Mouse (Mus musculus): ENCODE measurements around the gene Napa. TPM values are rescaled to one million over a fixed set of nuclear protein-coding genes. Genes with fewer than 3 reads are reported as not detected.

The Napa gene
- polyA plus RNA-seq (2015; fragmentation: Nextera tagmentation; extraction: Ambion mirVana), result 112 and 151 TPM in 2 replicates

GRCm38 (mm10) chr7:16098021-16099017 lies at the start of gene Napa:
TSS of gene Napa (plus strand) at chr7:16098458.

GRCm38 (mm10) chr7:16061219-16062098 lies 36.8 kb upstream of the Napa start, which contains the start of gene Zfp541:
TSS of gene Zfp541 (plus strand) at chr7:16061814.

GRCm38 (mm10) chr7:16119569-16120261 lies 21.5 kb downstream of the Napa start, which contains the start of gene Kptn:
TSS of gene Kptn (plus strand) at chr7:16119895.

GRCm38 (mm10) chr7:16129421-16129845 lies 31.2 kb downstream of the Napa start, which contains the start of gene Slc8a2:
TSS of gene Slc8a2 (plus strand) at chr7:16129826.

Other genes starting within 250 kb of the Napa start
- not detected in 2 replicates for gene Crx, start 218.5 kb upstream of the Napa start, polyA plus RNA-seq (2015; fragmentation: Nextera tagmentation; extraction: Ambion mirVana)
- 1.7 and 1.9 TPM in 2 replicates for gene Crxos, start 215.8 kb upstream of the Napa start, polyA plus RNA-seq (2015; fragmentation: Nextera tagmentation; extraction: Ambion mirVana)
- 528 and 758 TPM in 2 replicates for gene Selenow, start 176.1 kb upstream of the Napa start, polyA plus RNA-seq (2015; fragmentation: Nextera tagmentation; extraction: Ambion mirVana)
- gene Nop53, start 152.4 kb upstream of the Napa start, polyA plus RNA-seq (2015; fragmentation: Nextera tagmentation; extraction: Ambion mirVana), result 130 and 169 TPM in 2 replicates
- gene Ehd2, start 130.9 kb upstream of the Napa start, polyA plus RNA-seq (2015; fragmentation: Nextera tagmentation; extraction: Ambion mirVana), result 30.7 and 33.1 TPM in 2 replicates
- 5.0 and 5.6 TPM in 2 replicates for gene Bicra, start 50.5 kb upstream of the Napa start, polyA plus RNA-seq (2015; fragmentation: Nextera tagmentation; extraction: Ambion mirVana)
- gene Zfp541, start 36.6 kb upstream of the Napa start, polyA plus RNA-seq (2015; fragmentation: Nextera tagmentation; extraction: Ambion mirVana), result 0.04 TPM in 1 of 2 replicates, not detected in the other
- 20.5 and 26.0 TPM in 2 replicates for gene Kptn, start 21.4 kb downstream of the Napa start, polyA plus RNA-seq (2015; fragmentation: Nextera tagmentation; extraction: Ambion mirVana)
- 0.04 and 0.19 TPM in 2 replicates for gene Slc8a2, start 31.4 kb downstream of the Napa start, polyA plus RNA-seq (2015; fragmentation: Nextera tagmentation; extraction: Ambion mirVana)
- gene Meis3, start 76.6 kb downstream of the Napa start, polyA plus RNA-seq (2015; fragmentation: Nextera tagmentation; extraction: Ambion mirVana), result 25.0 and 35.2 TPM in 2 replicates
- gene Dhx34, start 123.6 kb downstream of the Napa start, polyA plus RNA-seq (2015; fragmentation: Nextera tagmentation; extraction: Ambion mirVana), result 7.8 and 8.3 TPM in 2 replicates
- 0.29 and 0.66 TPM in 2 replicates for gene C5ar2, start 145.7 kb downstream of the Napa start, polyA plus RNA-seq (2015; fragmentation: Nextera tagmentation; extraction: Ambion mirVana)
- 7.3 and 8.6 TPM in 2 replicates for gene C5ar1, start 161.1 kb downstream of the Napa start, polyA plus RNA-seq (2015; fragmentation: Nextera tagmentation; extraction: Ambion mirVana)
- 38.6 and 39.9 TPM in 2 replicates for gene Inafm1, start 175.2 kb downstream of the Napa start, polyA plus RNA-seq (2015; fragmentation: Nextera tagmentation; extraction: Ambion mirVana)
- 15.6 and 19.1 TPM in 2 replicates for gene Ccdc9, start 188.3 kb downstream of the Napa start, polyA plus RNA-seq (2015; fragmentation: Nextera tagmentation; extraction: Ambion mirVana)
- gene Bbc3, start 209.9 kb downstream of the Napa start, polyA plus RNA-seq (2015; fragmentation: Nextera tagmentation; extraction: Ambion mirVana), result 9.1 and 13.6 TPM in 2 replicates